Mouse (Mus musculus): ENCODE data around the gene Pou2f1.

DNA sequence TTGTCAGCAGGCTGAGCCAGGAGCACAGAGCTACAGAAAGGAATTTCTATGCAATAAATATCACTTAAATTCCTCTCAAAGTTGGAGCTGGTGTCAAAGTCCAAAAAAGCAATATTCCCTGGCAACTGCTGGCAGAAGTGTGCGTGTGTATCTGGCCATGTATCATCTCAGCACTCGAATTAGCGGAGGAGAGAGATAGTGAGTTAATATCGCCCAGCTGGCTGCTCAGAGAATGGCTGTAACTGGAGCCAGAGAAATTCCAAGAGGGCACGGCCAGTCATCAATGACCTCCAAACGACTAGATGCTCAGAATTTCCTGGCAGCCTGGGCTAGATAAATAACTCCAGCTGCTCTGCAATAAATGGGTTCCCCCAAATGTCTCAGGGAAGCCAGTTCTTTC lies 166.0 kb downstream of the Pou2f1 start:
- no peak for TF ChIP-seq EP300 (IDR thresholded peaks at IDR 0.05; ENCODE audit: insufficient read depth, low read depth, low read length)
- TF ChIP-seq CTCF (IDR thresholded peaks at IDR 0.05): no peak
- no peak for TF ChIP-seq POLR2A (IDR thresholded peaks at IDR 0.05; ENCODE audit: insufficient read depth, low read depth, low read length)
